Mouse (Mus musculus): ENCODE measurements at regions not wholly inside any gene's neighbourhood (a gene's known extent, or its start where the extent isn't known, plus 50 kb on each side); places are given as distances from the start of the nearest gene placed in this dataset.

DNA sequence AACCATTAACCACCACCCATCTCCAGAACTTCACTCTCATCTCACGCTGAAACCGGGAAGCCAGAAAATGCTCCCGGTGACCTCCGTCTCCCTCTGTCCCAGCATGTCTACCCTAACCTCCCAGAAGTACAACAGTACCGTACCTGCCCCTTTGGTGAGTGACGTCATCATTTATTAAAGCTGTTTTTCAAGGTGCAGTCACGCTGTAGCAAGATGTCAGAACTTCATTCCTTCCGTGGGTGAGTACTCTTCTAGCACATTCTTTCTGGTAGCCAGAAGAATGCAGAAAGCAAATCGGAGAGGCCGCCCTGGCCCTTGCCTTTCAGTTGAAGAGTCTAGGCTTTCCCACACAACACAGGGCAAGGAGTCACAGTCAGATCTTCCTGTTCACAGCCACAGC is 215.1 kb upstream of the Arid1b start:
- no peak overlapping the region for H3K4me2 ChIP-seq (ENCODE audit: low read depth)
- no peaks in the 10 kb centered on the region for H3K79me2 ChIP-seq (ENCODE audit: control insufficient read depth, insufficient read depth)
- no peak overlapping the region for H3ac ChIP-seq (ENCODE audit: control insufficient read depth, insufficient read length)
- H3K27me3 ChIP-seq (ENCODE audit: control insufficient read depth, insufficient read depth, insufficient read length): no peaks in the 10 kb centered on the region
- no peaks in the 10 kb centered on the region for H3K36me3 ChIP-seq (ENCODE audit: control insufficient read depth, insufficient read depth)
- H3K4me3 ChIP-seq: no peak overlapping the region
- no peak for TF ChIP-seq TCF12 (IDR thresholded peaks at IDR 0.05; ENCODE audit: insufficient read depth, poor library complexity, severe bottlenecking)
- TF ChIP-seq REST (IDR thresholded peaks at IDR 0.05; ENCODE audit: insufficient read depth, insufficient read length): no peak
- TF ChIP-seq E2F4 (IDR thresholded peaks at IDR 0.05; ENCODE audit: insufficient read depth): no peak
- no peak for TF ChIP-seq TCF3 (IDR thresholded peaks at IDR 0.05; ENCODE audit: insufficient read length, low read depth)
- no peak for TF ChIP-seq SRF (IDR thresholded peaks at IDR 0.05; ENCODE audit: control insufficient read depth, insufficient read length, low read depth)
- no peak for TF ChIP-seq CEBPB (IDR thresholded peaks at IDR 0.05; ENCODE audit: insufficient read depth, poor library complexity, severe bottlenecking)
- no peak for TF ChIP-seq POLR2AphosphoS2 (IDR thresholded peaks at IDR 0.05; ENCODE audit: insufficient read length, low read depth)
- no peak for TF ChIP-seq POLR2A (IDR thresholded peaks at IDR 0.05; ENCODE audit: insufficient read length, low read depth)
- TF ChIP-seq USF1 (IDR thresholded peaks at IDR 0.05; ENCODE audit: low read depth): no peak
- no peak for TF ChIP-seq MYOG (IDR thresholded peaks at IDR 0.05; ENCODE audit: control insufficient read depth in 1 of 3, insufficient read depth in 1 of 3, insufficient read length in 2 of 3, low read depth in 2 of 3)
- no peak for TF ChIP-seq MYOD1 (IDR thresholded peaks at IDR 0.05; ENCODE audit: control insufficient read depth in 1 of 3, insufficient read length in 2 of 3, low read depth in 2 of 3)
- TF ChIP-seq MAX (IDR thresholded peaks at IDR 0.05; ENCODE audit: low read depth): no peak

DNA sequence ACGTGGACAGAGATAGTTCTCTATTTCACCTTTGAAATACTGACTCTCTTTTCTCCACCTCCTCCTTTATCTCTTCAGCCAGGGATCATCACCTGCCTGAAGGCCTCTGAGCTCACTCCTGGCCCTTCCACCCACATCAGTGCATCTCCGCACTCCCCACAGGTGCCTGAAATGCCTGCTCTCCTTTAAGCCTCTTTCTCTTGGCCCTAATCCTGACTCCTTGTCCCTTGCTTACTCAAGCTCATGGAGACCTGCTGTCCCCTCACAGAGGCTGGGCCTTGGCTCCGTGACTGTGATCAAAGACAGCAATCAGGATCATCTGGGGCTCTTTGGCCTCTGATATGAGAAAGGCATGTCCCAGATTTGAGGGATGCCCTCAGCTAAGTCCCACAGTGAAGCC is 212.5 kb upstream of the Arid1b start:
- no peak overlapping the region for H3ac ChIP-seq (ENCODE audit: control insufficient read depth, insufficient read length)
- H3K79me2 ChIP-seq (ENCODE audit: control insufficient read depth, insufficient read depth): no peaks in the 10 kb centered on the region
- no peak for TF ChIP-seq MYOD1 (IDR thresholded peaks at IDR 0.05; ENCODE audit: control insufficient read depth in 1 of 3, insufficient read length in 2 of 3, low read depth in 2 of 3)
- TF ChIP-seq MAX (IDR thresholded peaks at IDR 0.05; ENCODE audit: low read depth): no peak
- TF ChIP-seq CEBPB (IDR thresholded peaks at IDR 0.05; ENCODE audit: insufficient read depth, poor library complexity, severe bottlenecking): no peak
- no peak for TF ChIP-seq MYOG (IDR thresholded peaks at IDR 0.05; ENCODE audit: control insufficient read depth in 1 of 3, insufficient read depth in 1 of 3, insufficient read length in 2 of 3, low read depth in 2 of 3)
- no peak for TF ChIP-seq TCF12 (IDR thresholded peaks at IDR 0.05; ENCODE audit: insufficient read depth, poor library complexity, severe bottlenecking)
- TF ChIP-seq USF1 (IDR thresholded peaks at IDR 0.05; ENCODE audit: low read depth): no peak
- no peak for TF ChIP-seq POLR2AphosphoS2 (IDR thresholded peaks at IDR 0.05; ENCODE audit: insufficient read length, low read depth)
- no peak for TF ChIP-seq REST (IDR thresholded peaks at IDR 0.05; ENCODE audit: insufficient read depth, insufficient read length)
- no peak for TF ChIP-seq E2F4 (IDR thresholded peaks at IDR 0.05; ENCODE audit: insufficient read depth)
- TF ChIP-seq TCF3 (IDR thresholded peaks at IDR 0.05; ENCODE audit: insufficient read length, low read depth): no peak
- TF ChIP-seq POLR2A (IDR thresholded peaks at IDR 0.05; ENCODE audit: insufficient read length, low read depth): no peak
- no peak for TF ChIP-seq SRF (IDR thresholded peaks at IDR 0.05; ENCODE audit: control insufficient read depth, insufficient read length, low read depth)
- no peak overlapping the region for H3K4me2 ChIP-seq (ENCODE audit: low read depth)
- H3K36me3 ChIP-seq (ENCODE audit: control insufficient read depth, insufficient read depth): no peaks in the 10 kb centered on the region
- no peak overlapping the region for H3K4me3 ChIP-seq
- H3K27me3 ChIP-seq (ENCODE audit: control insufficient read depth, insufficient read depth, insufficient read length): no peaks in the 10 kb centered on the region

DNA sequence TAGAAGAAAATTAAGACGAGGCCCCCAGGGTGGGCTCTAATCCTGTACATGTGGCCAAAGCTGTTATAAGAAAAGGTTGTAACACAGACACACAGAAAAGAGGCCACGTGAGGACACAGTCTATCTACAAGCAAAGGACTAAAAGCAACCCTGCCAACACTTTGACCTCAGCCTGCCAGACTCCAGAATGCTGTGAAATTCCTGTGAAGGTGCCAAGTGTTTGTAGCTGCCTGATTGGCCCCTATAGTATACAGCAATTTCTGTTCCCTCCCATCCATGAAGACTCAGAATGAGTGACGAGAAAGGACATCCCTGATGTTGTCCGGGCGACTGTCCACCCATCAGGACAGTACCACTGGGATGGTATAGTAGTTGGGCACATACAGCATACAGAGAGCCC is 209.8 kb upstream of the Arid1b start:
- Histone ChIP-seq H3K4me2 (ENCODE audit: low read depth) (no peak overlapping the region), H3ac (ENCODE audit: control insufficient read depth, insufficient read length) (no peak overlapping the region), H3K79me2 (ENCODE audit: control insufficient read depth, insufficient read depth) (no peaks in the 10 kb centered on the region), H3K36me3 (ENCODE audit: control insufficient read depth, insufficient read depth) (no peaks in the 10 kb centered on the region), H3K27me3 (ENCODE audit: control insufficient read depth, insufficient read depth, insufficient read length) (no peaks in the 10 kb centered on the region), H3K4me3 (no peak overlapping the region)
- TF ChIP-seq POLR2A (IDR thresholded peaks at IDR 0.05; ENCODE audit: insufficient read length, low read depth): no peak
- no peak for TF ChIP-seq POLR2AphosphoS2 (IDR thresholded peaks at IDR 0.05; ENCODE audit: insufficient read length, low read depth)
- no peak for TF ChIP-seq MYOG (IDR thresholded peaks at IDR 0.05; ENCODE audit: control insufficient read depth in 1 of 3, insufficient read depth in 1 of 3, insufficient read length in 2 of 3, low read depth in 2 of 3)
- no peak for TF ChIP-seq TCF12 (IDR thresholded peaks at IDR 0.05; ENCODE audit: insufficient read depth, poor library complexity, severe bottlenecking)
- TF ChIP-seq E2F4 (IDR thresholded peaks at IDR 0.05; ENCODE audit: insufficient read depth): no peak
- no peak for TF ChIP-seq MAX (IDR thresholded peaks at IDR 0.05; ENCODE audit: low read depth)

GRCm38 (mm10) chr17:4785281-4785839 is 208.8 kb upstream of the Arid1b start:
- peak; percentile 48 to 83 (median 82) for TF ChIP-seq MYOG (IDR thresholded peaks at IDR 0.05; ENCODE audit: control insufficient read depth in 1 of 3, insufficient read depth in 1 of 3, insufficient read length in 2 of 3, low read depth in 2 of 3)
- peak in 2 of 3 experiments; percentile 65 to 87 for TF ChIP-seq MYOD1 (IDR thresholded peaks at IDR 0.05; ENCODE audit: control insufficient read depth in 1 of 3, insufficient read length in 2 of 3, low read depth in 2 of 3)
- TF ChIP-seq TCF3 (IDR thresholded peaks at IDR 0.05; ENCODE audit: insufficient read length, low read depth): no peak
- no peak for TF ChIP-seq E2F4 (IDR thresholded peaks at IDR 0.05; ENCODE audit: insufficient read depth)
- no peak for TF ChIP-seq POLR2AphosphoS2 (IDR thresholded peaks at IDR 0.05; ENCODE audit: insufficient read length, low read depth)
- no peak for TF ChIP-seq REST (IDR thresholded peaks at IDR 0.05; ENCODE audit: insufficient read depth, insufficient read length)
- no peak for TF ChIP-seq POLR2A (IDR thresholded peaks at IDR 0.05; ENCODE audit: insufficient read length, low read depth)
- no peak for TF ChIP-seq TCF12 (IDR thresholded peaks at IDR 0.05; ENCODE audit: insufficient read depth, poor library complexity, severe bottlenecking)
- no peak for TF ChIP-seq CEBPB (IDR thresholded peaks at IDR 0.05; ENCODE audit: insufficient read depth, poor library complexity, severe bottlenecking)
- TF ChIP-seq MAX (IDR thresholded peaks at IDR 0.05; ENCODE audit: low read depth): no peak
- TF ChIP-seq USF1 (IDR thresholded peaks at IDR 0.05; ENCODE audit: low read depth): no peak
- TF ChIP-seq SRF (IDR thresholded peaks at IDR 0.05; ENCODE audit: control insufficient read depth, insufficient read length, low read depth): no peak
- H3ac ChIP-seq (ENCODE audit: control insufficient read depth, insufficient read length): no peak overlapping the region
- H3K4me2 ChIP-seq (ENCODE audit: low read depth): peak overlapping the region; percentile 44
- no peaks in the 10 kb centered on the region for H3K36me3 ChIP-seq (ENCODE audit: control insufficient read depth, insufficient read depth)
- H3K27me3 ChIP-seq (ENCODE audit: control insufficient read depth, insufficient read depth, insufficient read length): no peaks in the 10 kb centered on the region
- no peak overlapping the region for H3K4me3 ChIP-seq
- no peaks in the 10 kb centered on the region for H3K79me2 ChIP-seq (ENCODE audit: control insufficient read depth, insufficient read depth)
